Mouse (Mus musculus) mouse embryonic stem cell (cell line): ENCODE measurements around the gene Sytl3.
"Not testable (repeated sequence)": the region's sequence is repeated elsewhere in the genome, so short reads cannot be mapped to it uniquely, and the experiment has no call there.

Source experiments
- in situ Hi-C, 2 experiments: fragments of 300-500 bp; cut with MboI; formaldehyde crosslinking; loops; 1 replicate in 1 of 2; 3 replicates in 1 of 2; pipeline ENCODE4 v1.14.3; 2019 to 2020; ENCODE audit warnings: low sequenced_read_pairs in 2 of 2, low pct_unique_long_range_greater_than_20kb in 1 of 2, mixed read lengths in 1 of 2; ENCODE audit not compliant: unreplicated experiment in 1 of 2

Gene Sytl3

GRCm38 (mm10) chr17:6684464-6685287, 25.8 kb downstream of the Sytl3 start:
- in situ Hi-C loops = not testable (repeated sequence)

- in situ Hi-C loops = not testable (repeated sequence)
These were observed 26.5 kb downstream of the Sytl3 start for GRCm38 (mm10) chr17:6685288-6685818.

GRCm38 (mm10) chr17:6686299-6686971, 27.5 kb downstream of the Sytl3 start:
- in situ Hi-C loops = not testable (repeated sequence)

GRCm38 (mm10) chr17:6689344-6689743, 30.5 kb downstream of the Sytl3 start:
- in situ Hi-C loops = not testable (repeated sequence)

- in situ Hi-C loops = not testable (repeated sequence)
These were observed 32.7 kb downstream of the Sytl3 start for GRCm38 (mm10) chr17:6691596-6691995.

GRCm38 (mm10) chr17:6695712-6696111, 36.8 kb downstream of the Sytl3 start:
- in situ Hi-C loops = not testable (repeated sequence)

GRCm38 (mm10) chr17:6696521-6696920, 37.6 kb downstream of the Sytl3 start:
- in situ Hi-C loops = not testable (repeated sequence)

GRCm38 (mm10) chr17:6697224-6697775, 38.4 kb downstream of the Sytl3 start:
- in situ Hi-C loops = not testable (repeated sequence)

GRCm38 (mm10) chr17:6699502-6699901, 40.6 kb downstream of the Sytl3 start:
- in situ Hi-C loops = not testable (repeated sequence)

- in situ Hi-C loops = not testable (repeated sequence)
These were observed 41.2 kb downstream of the Sytl3 start for GRCm38 (mm10) chr17:6700077-6700476.

GRCm38 (mm10) chr17:6702625-6703221, 43.8 kb downstream of the Sytl3 start:
- in situ Hi-C loops = not testable (repeated sequence)

- in situ Hi-C loops = not testable (repeated sequence)
These were observed 44.7 kb downstream of the Sytl3 start for GRCm38 (mm10) chr17:6703381-6704270.

GRCm38 (mm10) chr17:6706448-6706847, 47.6 kb downstream of the Sytl3 start:
- in situ Hi-C loops = not testable (repeated sequence)

GRCm38 (mm10) chr17:6707422-6707821, 48.5 kb downstream of the Sytl3 start:
- in situ Hi-C loops = not testable (repeated sequence)

GRCm38 (mm10) chr17:6708194-6708593, 49.3 kb downstream of the Sytl3 start:
- in situ Hi-C loops = not testable (repeated sequence)

GRCm38 (mm10) chr17:6713483-6713882, 54.6 kb downstream of the Sytl3 start:
- in situ Hi-C loops = not testable (repeated sequence)

GRCm38 (mm10) chr17:6713944-6714343, 55.1 kb downstream of the Sytl3 start:
- in situ Hi-C loops = not testable (repeated sequence)
